Mouse (Mus musculus) brain, embryonic 14.5 days (tissue): Measurements from ENCODE around the gene Pigf.

Experiments used
- CTCF ChIP-seq: fragments of 200-500 bp; IDR thresholded peaks from 2 replicates; pipeline ENCODE4 v1.5.1; 2012; ENCODE audit warnings: inconsistent platforms, mild to moderate bottlenecking, moderate library complexity, borderline replicate concordance; ENCODE audit not compliant: insufficient read depth, insufficient read length; ENCODE audit errors: extremely low read depth
- POLR2A ChIP-seq: fragments of 200-500 bp; IDR thresholded peaks from 2 replicates; pipeline ENCODE4 v1.6.1; 2012; ENCODE audit warnings: mild to moderate bottlenecking, inconsistent platforms, borderline replicate concordance; ENCODE audit not compliant: poor library complexity, insufficient read depth, insufficient read length, severe bottlenecking; ENCODE audit errors: extremely low read depth

- TF ChIP-seq CTCF (no peak), POLR2A (no peak)
Measured at GRCm38 (mm10) chr17:86965121-86965520, 60.1 kb downstream of the Pigf start.
